ENCODE assay signal across 8 mouse cellular contexts in the genomic region with DNA sequence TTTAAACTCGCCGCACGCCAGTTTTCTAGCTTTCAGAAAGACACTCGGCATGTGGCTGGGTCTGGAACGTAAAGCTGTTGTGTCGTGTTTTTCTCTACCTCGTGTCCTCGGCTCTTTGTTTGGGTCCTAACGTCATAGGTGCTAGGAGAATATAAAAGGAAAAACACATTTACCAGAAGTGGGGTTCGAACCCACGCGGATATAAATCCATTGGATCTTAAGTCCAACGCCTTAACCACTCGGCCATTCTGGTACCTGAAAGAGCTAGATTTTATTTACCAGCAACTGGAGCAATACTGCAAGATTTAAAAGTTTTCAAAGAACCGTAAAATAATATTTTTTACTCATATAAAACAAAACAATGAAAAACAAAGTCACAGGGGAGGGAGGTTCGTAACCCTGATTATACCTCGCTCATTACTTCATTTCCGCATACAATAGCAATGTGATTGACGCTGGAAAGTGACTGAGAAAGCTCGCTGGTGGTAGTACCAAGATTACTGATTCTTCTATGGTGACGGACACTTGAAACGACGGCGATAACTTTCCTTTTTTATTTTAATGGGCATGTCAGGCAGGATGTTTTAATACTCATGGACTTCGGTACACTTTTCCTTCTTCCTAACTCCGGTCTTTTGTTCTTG. TPM values are rescaled to one million over a fixed set of nuclear protein-coding genes. Genes with fewer than 3 reads are reported as not detected.
DNase-seq lines count a peak whose midpoint lies in the region; ATAC-seq lines count a peak whose summit lies in the region.

No protein-coding gene starts in this region.

- H3K27me3 ChIP-seq in hindbrain, embryonic 13.5 days, result no peaks in the 10 kb centered on the region

- H3K4me2 ChIP-seq in hindbrain, embryonic 13.5 days, result peak overlapping the region; percentile 68

- no peaks in the 10 kb centered on the region for H3K36me3 ChIP-seq in hindbrain, embryonic 13.5 days

- peak overlapping the region; percentile 63 for H3K4me3 ChIP-seq in hindbrain, embryonic 13.5 days

- peaks cover 18% of the 10 kb centered on the region for H3K4me1 ChIP-seq in hindbrain, embryonic 13.5 days (replicated peaks)

- peak overlapping the region; percentile 93 for H3K27ac ChIP-seq in hindbrain, embryonic 13.5 days

- peak; percentile 96 for DNase-seq in NIH3T3 (ENCODE audit: low read depth)
- peak; percentile 85 to 86 for DNase-seq in cerebellum, postnatal 10 days
- peak; percentile 55 to 74 for DNase-seq in frontal cortex, postnatal 10 days (ENCODE audit: low spot score in 2 of 2)
- peak; percentile 81 to 90 for DNase-seq in layer of hippocampus, postnatal 14 days (ENCODE audit: low spot score in 2 of 2)
- peak; percentile 79 for DNase-seq in lung, postnatal 14 days
- peak; percentile 42 for DNase-seq in ovary, postnatal 36 days (ENCODE audit: low spot score)
- peak; percentile 66 to 75 for DNase-seq in thymus, postnatal 36 days

- ATAC-seq in hindbrain, embryonic 13.5 days (ENCODE audit: low FRiP score), result peak; percentile 53

- 0% methylated on average over 26 of the region's 26 CpGs for WGBS in hindbrain, embryonic 13.5 days

- H3K9ac ChIP-seq in hindbrain, embryonic 13.5 days, result peak overlapping the region; percentile 87

- H3K9me3 ChIP-seq in hindbrain, embryonic 13.5 days, result no peaks in the 10 kb centered on the region

RNA-seq across cellular contexts. Expression of a gene that starts 30.1 kb away (rescaled TPM):
- not detected in 2 replicates for polyA plus RNA-seq in hindbrain, embryonic 13.5 days (2015; fragmentation: Nextera tagmentation; extraction: Ambion mirVana)
- not detected for total RNA-seq in layer of hippocampus, postnatal 14 days (2021)

RNA-seq across cellular contexts. Expression of a gene that starts 45.3 kb away (rescaled TPM):
- polyA plus RNA-seq in hindbrain, embryonic 13.5 days (2015; fragmentation: Nextera tagmentation; extraction: Ambion mirVana), result 3.9 and 4.3 TPM in 2 replicates
- 10 to 100 TPM; 54.8 to 56.2 TPM for total RNA-seq in layer of hippocampus, postnatal 14 days (2021)

RNA-seq across cellular contexts. Expression of a gene that starts 51.4 kb away (rescaled TPM):
- polyA plus RNA-seq in hindbrain, embryonic 13.5 days (2015; fragmentation: Nextera tagmentation; extraction: Ambion mirVana), result not detected in 2 replicates
- total RNA-seq in layer of hippocampus, postnatal 14 days (2021), result not detected

Comparison
In these comparisons a context has a peak if more than half of its experiments do, and no peak if none do; other contexts are left out.
1. Peak in every context shown above with its lines: DNase-seq, ATAC-seq, H3K4me3 ChIP-seq and H3K27ac ChIP-seq.
2. DNase-seq: peak in every context shown above with its lines; median percentile 96 in NIH3T3; 86 in cerebellum, postnatal 10 days; 86 in layer of hippocampus, postnatal 14 days; 79 in lung, postnatal 14 days; 70 in thymus, postnatal 36 days; 64 in frontal cortex, postnatal 10 days; 42 in ovary, postnatal 36 days.